Mouse (Mus musculus): ENCODE measurements at regions not wholly inside any gene's neighbourhood (a gene's known extent, or its start where the extent isn't known, plus 50 kb on each side); places are given as distances from the start of the nearest gene placed in this dataset.

- TF ChIP-seq CTCF (IDR thresholded peaks at IDR 0.05; ENCODE audit: extremely low read depth, insufficient read depth, low read length) (no peak), POLR2A (IDR thresholded peaks at IDR 0.05; ENCODE audit: extremely low read depth, insufficient read depth, low read length) (no peak)
Measured at GRCm38 (mm10) chr9:78782860-78783259, 167.5 kb downstream of the Cd109 start.

Measured in cortical plate, adult 2 months (tissue).